Comparison of ENCODE assay signal across 8 mouse cellular contexts in genomic region chr7:4137746-4138145, GRCm38 (mm10). TPM values are rescaled to one million over a fixed set of nuclear protein-coding genes. Genes with fewer than 3 reads are reported as not detected.
DNase-seq lines count a peak whose midpoint lies in the region; ATAC-seq and TF ChIP-seq lines count a peak whose summit lies in the region.

No protein-coding gene starts in this region.

- DNase-seq in kidney, postnatal 0 days (ENCODE audit: low spot score) = no peak
- DNase-seq in kidney, adult 8-10 months = no peak
- DNase-seq in embryonic facial prominence, embryonic 10.5 days (ENCODE audit: low spot score) = no peak
- DNase-seq in hindbrain, embryonic 14.5 days (ENCODE audit: low spot score) = no peak
- no peak for DNase-seq in right cerebral cortex, adult 18-20 months
- DNase-seq in spleen, postnatal 10 days (ENCODE audit: low spot score in 2 of 2) = no peak

- H3K4me2 ChIP-seq in kidney, postnatal 0 days (ENCODE audit: low read length) = peak overlapping the region; percentile 78
- H3K4me2 ChIP-seq in hindbrain, embryonic 14.5 days (replicated peaks) = peak overlapping the region; percentile 97
- H3K4me2 ChIP-seq in midbrain, embryonic 15.5 days = peak overlapping the region; percentile 73

- no peak for ATAC-seq in kidney, postnatal 0 days (replicated peaks; ENCODE audit: low FRiP score, low read depth)
- no peak for ATAC-seq in hindbrain, embryonic 14.5 days (ENCODE audit: low FRiP score)
- no peak for ATAC-seq in midbrain, embryonic 15.5 days (replicated peaks)
- no peak for ATAC-seq in monocyte, adult 5-6 weeks (replicated peaks; ENCODE audit: insufficient number of reproducible peaks, low FRiP score, low TSS enrichment, poor library complexity, severe bottlenecking)

- peak overlapping the region; percentile 20; the same call in 1 of the 2 replicates for H3K27ac ChIP-seq in kidney, postnatal 0 days
- peak overlapping the region; percentile 95 for H3K27ac ChIP-seq in embryonic facial prominence, embryonic 10.5 days (replicated peaks)
- peak overlapping the region; percentile 93 for H3K27ac ChIP-seq in hindbrain, embryonic 14.5 days
- H3K27ac ChIP-seq in midbrain, embryonic 15.5 days = peak overlapping the region; percentile 97

- no peaks in the 10 kb centered on the region for H3K27me3 ChIP-seq in kidney, postnatal 0 days (ENCODE audit: insufficient read depth, low read length)
- H3K27me3 ChIP-seq in embryonic facial prominence, embryonic 10.5 days (replicated peaks; ENCODE audit: low read depth, poor library complexity, severe bottlenecking) = no peaks in the 10 kb centered on the region
- no peaks in the 10 kb centered on the region for H3K27me3 ChIP-seq in hindbrain, embryonic 14.5 days (ENCODE audit: control insufficient read depth, insufficient read depth, low read length)
- H3K27me3 ChIP-seq in midbrain, embryonic 15.5 days (replicated peaks) = no peaks in the 10 kb centered on the region

- H3K9ac ChIP-seq in kidney, postnatal 0 days (ENCODE audit: low read depth, low read length) = peak overlapping the region; percentile 77
- H3K9ac ChIP-seq in hindbrain, embryonic 14.5 days = peak overlapping the region; percentile 85
- peak overlapping the region; percentile 74 for H3K9ac ChIP-seq in midbrain, embryonic 15.5 days

- peak overlapping the region; percentile 60 for H3K4me3 ChIP-seq in kidney, postnatal 0 days (replicated peaks; ENCODE audit: low read depth, low read length)
- H3K4me3 ChIP-seq in embryonic facial prominence, embryonic 10.5 days = peak overlapping the region; percentile 86
- peak overlapping the region; percentile 84 for H3K4me3 ChIP-seq in hindbrain, embryonic 14.5 days (replicated peaks; ENCODE audit: low read length)
- peak overlapping the region; percentile 77 for H3K4me3 ChIP-seq in midbrain, embryonic 15.5 days

- no peaks in the 10 kb centered on the region for H3K9me3 ChIP-seq in kidney, postnatal 0 days (replicated peaks; ENCODE audit: low read length)
- 0 out of 2 replicates have a peak, but pooled peaks cover 3% of the 10 kb centered on the region for H3K9me3 ChIP-seq in embryonic facial prominence, embryonic 10.5 days
- H3K9me3 ChIP-seq in hindbrain, embryonic 14.5 days (ENCODE audit: control insufficient read depth, low read length) = no peaks in the 10 kb centered on the region
- H3K9me3 ChIP-seq in midbrain, embryonic 15.5 days = no peaks in the 10 kb centered on the region

- WGBS in kidney, postnatal 0 days = 52% methylated on average over 3 of the region's 3 CpGs
- whole genome bisulfite sequencing in embryonic facial prominence, embryonic 10.5 days = 54% methylated on average over 3 of the region's 3 CpGs
- 53% methylated on average over 3 of the region's 3 CpGs for WGBS in hindbrain, embryonic 14.5 days
- WGBS in midbrain, embryonic 15.5 days = 56% methylated on average over 3 of the region's 3 CpGs

- TF ChIP-seq CTCF in kidney, postnatal 0 days (IDR thresholded peaks at IDR 0.05; ENCODE audit: low read depth) = no peak

- peaks cover 39% of the 10 kb centered on the region for H3K36me3 ChIP-seq in kidney, postnatal 0 days (ENCODE audit: insufficient read depth, low read length)
- peaks cover 49% of the 10 kb centered on the region for H3K36me3 ChIP-seq in embryonic facial prominence, embryonic 10.5 days (replicated peaks)
- peaks cover 42% of the 10 kb centered on the region for H3K36me3 ChIP-seq in hindbrain, embryonic 14.5 days (replicated peaks; ENCODE audit: control insufficient read depth, insufficient read depth)
- H3K36me3 ChIP-seq in midbrain, embryonic 15.5 days (replicated peaks) = peaks cover 34% of the 10 kb centered on the region

- peaks cover 8% of the 10 kb centered on the region for H3K4me1 ChIP-seq in kidney, postnatal 0 days (replicated peaks; ENCODE audit: insufficient read depth, low read length)
- H3K4me1 ChIP-seq in embryonic facial prominence, embryonic 10.5 days = peaks cover 11% of the 10 kb centered on the region
- H3K4me1 ChIP-seq in hindbrain, embryonic 14.5 days (replicated peaks; ENCODE audit: control insufficient read depth, insufficient read depth, low read length) = peaks cover 15% of the 10 kb centered on the region
- H3K4me1 ChIP-seq in midbrain, embryonic 15.5 days = peaks cover 27% of the 10 kb centered on the region

RNA-seq across cellular contexts. Expression of gene Leng8, which starts 0.9 kb away (rescaled TPM):
- 30.4 and 30.8 TPM in 2 replicates for polyA plus RNA-seq in kidney, postnatal 0 days (2015; fragmentation: Nextera tagmentation; extraction: Ambion mirVana)
- 68.1 and 68.2 TPM in 2 replicates for polyA plus RNA-seq in embryonic facial prominence, embryonic 10.5 days (2016; fragmentation: Nextera tagmentation; extraction: Ambion mirVana)
- 65.3 and 66.7 TPM in 2 replicates for polyA plus RNA-seq in hindbrain, embryonic 14.5 days (2014; fragmentation: Nextera tagmentation; extraction: Ambion mirVana)
- 102 and 104 TPM in 2 replicates for polyA plus RNA-seq in midbrain, embryonic 15.5 days (2015; fragmentation: Nextera tagmentation; extraction: Ambion mirVana)
- 93.7 to 137 TPM (median 95.1 TPM) in 3 replicates for total RNA-seq in monocyte, adult 5-6 weeks (2017)

RNA-seq across cellular contexts. Expression of gene Leng9, which starts 12.4 kb away (rescaled TPM):
- polyA plus RNA-seq in kidney, postnatal 0 days (2015; fragmentation: Nextera tagmentation; extraction: Ambion mirVana) = 4.1 and 4.4 TPM in 2 replicates
- polyA plus RNA-seq in embryonic facial prominence, embryonic 10.5 days (2016; fragmentation: Nextera tagmentation; extraction: Ambion mirVana) = 1.4 and 1.7 TPM in 2 replicates
- 3.1 and 3.7 TPM in 2 replicates for polyA plus RNA-seq in hindbrain, embryonic 14.5 days (2014; fragmentation: Nextera tagmentation; extraction: Ambion mirVana)
- 5.2 and 6.0 TPM in 2 replicates for polyA plus RNA-seq in midbrain, embryonic 15.5 days (2015; fragmentation: Nextera tagmentation; extraction: Ambion mirVana)
- total RNA-seq in monocyte, adult 5-6 weeks (2017) = 26.4 to 29.4 TPM (median 28.3 TPM) in 3 replicates

RNA-seq across cellular contexts. Expression of gene Ttyh1, which starts 18.5 kb away (rescaled TPM):
- polyA plus RNA-seq in kidney, postnatal 0 days (2015; fragmentation: Nextera tagmentation; extraction: Ambion mirVana) = 1.5 and 1.9 TPM in 2 replicates
- polyA plus RNA-seq in embryonic facial prominence, embryonic 10.5 days (2016; fragmentation: Nextera tagmentation; extraction: Ambion mirVana) = 10.5 and 10.9 TPM in 2 replicates
- 148 and 151 TPM in 2 replicates for polyA plus RNA-seq in hindbrain, embryonic 14.5 days (2014; fragmentation: Nextera tagmentation; extraction: Ambion mirVana)
- polyA plus RNA-seq in midbrain, embryonic 15.5 days (2015; fragmentation: Nextera tagmentation; extraction: Ambion mirVana) = 115 and 144 TPM in 2 replicates
- not detected in 3 replicates for total RNA-seq in monocyte, adult 5-6 weeks (2017)

RNA-seq across cellular contexts. Expression of gene Cdc42ep5, which starts 26.9 kb away (rescaled TPM):
- polyA plus RNA-seq in kidney, postnatal 0 days (2015; fragmentation: Nextera tagmentation; extraction: Ambion mirVana) = 48.1 and 52.4 TPM in 2 replicates
- polyA plus RNA-seq in embryonic facial prominence, embryonic 10.5 days (2016; fragmentation: Nextera tagmentation; extraction: Ambion mirVana) = 32.7 and 34.9 TPM in 2 replicates
- polyA plus RNA-seq in hindbrain, embryonic 14.5 days (2014; fragmentation: Nextera tagmentation; extraction: Ambion mirVana) = 7.0 and 7.2 TPM in 2 replicates
- polyA plus RNA-seq in midbrain, embryonic 15.5 days (2015; fragmentation: Nextera tagmentation; extraction: Ambion mirVana) = 6.2 and 6.4 TPM in 2 replicates
- 2.7 TPM in 1 of 3 replicates, not detected in the others for total RNA-seq in monocyte, adult 5-6 weeks (2017)

Comparison
In these comparisons a context has a peak if more than half of its experiments do, and no peak if none do; other contexts are left out.
1. H3K27ac ChIP-seq: peak in every context shown above with its lines; median percentile 97 in midbrain, embryonic 15.5 days; 95 in embryonic facial prominence, embryonic 10.5 days; 93 in hindbrain, embryonic 14.5 days; 20 in kidney, postnatal 0 days.